Mouse (Mus musculus) CD8-positive naive resting alpha-beta T cell, adult 57 days (primary cell): ENCODE results near the gene Gm3625. TPM values are rescaled to one million over a fixed set of nuclear protein-coding genes. Genes with fewer than 3 reads are reported as not detected.

ENCODE experiments used
- total RNA-seq: library from RNA; stranded (reverse); gene quantifications from one replicate; pipeline ENCODE4 v1.2.4, GENCODE M21; 2023

Gene Gm3625
- total RNA-seq = not detected

DNA sequence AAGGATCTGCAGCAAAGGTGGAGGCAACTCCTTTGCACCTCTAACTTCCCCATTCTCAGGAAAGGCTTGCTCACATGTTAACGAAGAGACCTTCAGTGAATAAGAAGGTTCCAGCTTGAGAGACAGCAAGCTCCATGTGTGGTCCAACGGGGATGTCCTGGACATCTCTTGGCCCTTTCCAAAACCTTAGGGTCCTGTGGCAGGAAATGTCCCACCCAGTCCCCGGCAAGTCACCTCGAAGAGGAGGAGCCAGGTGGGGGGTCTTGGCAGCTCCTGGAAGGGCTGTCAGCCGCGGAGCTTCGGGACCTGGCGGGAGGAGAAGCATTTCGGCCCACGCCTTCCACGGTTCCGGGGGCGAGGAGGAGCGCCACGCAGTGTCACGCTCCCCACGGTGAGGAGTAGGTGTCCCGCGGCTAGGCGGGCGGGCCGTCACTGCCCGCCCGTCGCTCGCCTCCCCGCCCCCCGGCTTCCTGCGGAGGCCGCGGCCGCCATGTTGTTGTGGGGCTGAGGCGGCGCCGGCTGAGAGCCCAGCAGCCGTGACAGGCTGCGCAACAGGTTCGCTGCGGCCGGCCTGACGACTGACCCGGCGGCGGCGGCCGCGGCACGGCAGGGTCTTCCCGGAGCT lies at the start of gene Gm3625, which contains the start of gene Itsn2:
Gene Gm3625, minus strand, starts transcription at position 387 of the 625 bp plus-strand sequence.
Gene Itsn2, plus strand, starts transcription at position 98 of the 625 bp plus-strand sequence.

Other genes with a start within 250 kb of the Gm3625 start
- 34.3 TPM for gene Ncoa1, start 115.7 kb downstream of the Gm3625 start, total RNA-seq
- gene Itsn2, start 289 bp downstream of the Gm3625 start, total RNA-seq = 187 TPM
- 0.52 TPM for gene Fam228a, start 145.5 kb upstream of the Gm3625 start, total RNA-seq
- 1.8 TPM for gene Pfn4, start 176.1 kb upstream of the Gm3625 start, total RNA-seq
- gene Fam228b, start 176.3 kb upstream of the Gm3625 start, total RNA-seq = 2.8 TPM
- 140 TPM for gene Sf3b6, start 224.6 kb upstream of the Gm3625 start, total RNA-seq
- gene Fkbp1b, start 248.7 kb upstream of the Gm3625 start, total RNA-seq = not detected